ENCODE assay signal across 13 mouse cellular contexts in genomic region chr3:27110860-27111259, GRCm38 (mm10). TPM values are rescaled to one million over a fixed set of nuclear protein-coding genes. Genes with fewer than 3 reads are reported as not detected.
DNase-seq lines count a peak whose midpoint lies in the region; ATAC-seq and TF ChIP-seq lines count a peak whose summit lies in the region.
"Had no signal": no experiment of that assay in that cellular context is flagged by ENCODE, and none has a peak within 500 bp of the region (broad histone marks: within the 10 kb centered on the region; RNA-seq: fewer than 3 reads in every experiment).

No protein-coding gene starts in this region.

- peak; percentile 13 for DNase-seq in CD4-positive, CD25-positive, alpha-beta regulatory T cell, adult 2 months (ENCODE audit: low read depth, low spot score)
- DNase-seq in hindbrain, postnatal 0 days (ENCODE audit: low spot score): peak; percentile 77
- peak; percentile 56 for DNase-seq in lung, postnatal 0 days (ENCODE audit: low spot score)
- no peak for DNase-seq in lung, postnatal 14 days
- DNase-seq in splenic B cell, adult 2 months (ENCODE audit: low read depth, low spot score): peak; percentile 17
- DNase-seq in testis, postnatal 10 days (ENCODE audit: low spot score): no peak
- DNase-seq: adrenal gland, adult 8-10 months; thymus, postnatal 14 days had no signal

- no peak overlapping the region for H3K27ac ChIP-seq in hindbrain, postnatal 0 days
- H3K27ac ChIP-seq in hindbrain, embryonic 12.5 days: no peak overlapping the region
- H3K27ac ChIP-seq in lung, postnatal 0 days (ENCODE audit: low read length): no peak overlapping the region
- H3K27ac ChIP-seq: embryonic facial prominence, embryonic 12.5 days; kidney, embryonic 15.5 days; liver, embryonic 12.5 days had no signal

- H3K9ac ChIP-seq in hindbrain, postnatal 0 days (replicated peaks; ENCODE audit: low read length): no peak overlapping the region
- no peak overlapping the region for H3K9ac ChIP-seq in hindbrain, embryonic 12.5 days
- no peak overlapping the region for H3K9ac ChIP-seq in lung, postnatal 0 days (replicated peaks; ENCODE audit: low read depth)
- H3K9ac ChIP-seq: embryonic facial prominence, embryonic 12.5 days; kidney, embryonic 15.5 days; liver, embryonic 12.5 days had no signal

- TF ChIP-seq CTCF in hindbrain, postnatal 0 days (IDR thresholded peaks at IDR 0.05; ENCODE audit: low read depth): peak; percentile 51
- TF ChIP-seq CTCF in lung, postnatal 0 days (IDR thresholded peaks at IDR 0.05): peak; percentile 50

- H3K4me1 ChIP-seq in hindbrain, postnatal 0 days (ENCODE audit: insufficient read depth, low read length): no peaks in the 10 kb centered on the region
- H3K4me1 ChIP-seq in hindbrain, embryonic 12.5 days: no peaks in the 10 kb centered on the region
- H3K4me1 ChIP-seq in lung, postnatal 0 days (ENCODE audit: insufficient read depth, low read depth, low read length): no peaks in the 10 kb centered on the region
- H3K4me1 ChIP-seq: embryonic facial prominence, embryonic 12.5 days; kidney, embryonic 15.5 days; liver, embryonic 12.5 days had no signal

- ATAC-seq in CD4-positive, CD25-positive, alpha-beta regulatory T cell, adult 4 months: no peak
- ATAC-seq in hindbrain, postnatal 0 days: no peak
- no peak for ATAC-seq in hindbrain, embryonic 12.5 days (ENCODE audit: low FRiP score)
- no peak for ATAC-seq in lung, postnatal 0 days
- ATAC-seq: liver, embryonic 12.5 days had no signal

- H3K36me3 ChIP-seq in hindbrain, postnatal 0 days (ENCODE audit: insufficient read depth, low read length): no peaks in the 10 kb centered on the region
- peaks cover 34% of the 10 kb centered on the region for H3K36me3 ChIP-seq in hindbrain, embryonic 12.5 days
- peaks cover 4% of the 10 kb centered on the region; the same call in 1 of the 2 replicates for H3K36me3 ChIP-seq in lung, postnatal 0 days (ENCODE audit: insufficient read depth, low read length)
- H3K36me3 ChIP-seq in splenic B cell, adult 2 months (ENCODE audit: control insufficient read depth, insufficient read depth, low read length, poor library complexity, severe bottlenecking): no peaks in the 10 kb centered on the region

- H3K4me2 ChIP-seq in hindbrain, postnatal 0 days (ENCODE audit: low read depth, low read length): no peak overlapping the region
- H3K4me2 ChIP-seq in hindbrain, embryonic 12.5 days (replicated peaks): no peak overlapping the region
- no peak overlapping the region for H3K4me2 ChIP-seq in lung, postnatal 0 days (replicated peaks; ENCODE audit: low read depth, low read length)
- H3K4me2 ChIP-seq: embryonic facial prominence, embryonic 12.5 days; kidney, embryonic 15.5 days; liver, embryonic 12.5 days had no signal

- H3K9me3 ChIP-seq in hindbrain, postnatal 0 days (ENCODE audit: low read length): no peaks in the 10 kb centered on the region
- no peaks in the 10 kb centered on the region for H3K9me3 ChIP-seq in hindbrain, embryonic 12.5 days (replicated peaks)
- no peaks in the 10 kb centered on the region for H3K9me3 ChIP-seq in lung, postnatal 0 days (ENCODE audit: low read length)
- H3K9me3 ChIP-seq: embryonic facial prominence, embryonic 12.5 days; kidney, embryonic 15.5 days; liver, embryonic 12.5 days had no signal

- H3K27me3 ChIP-seq in hindbrain, postnatal 0 days (ENCODE audit: insufficient read depth, low read length): no peaks in the 10 kb centered on the region
- H3K27me3 ChIP-seq in hindbrain, embryonic 12.5 days: no peaks in the 10 kb centered on the region
- H3K27me3 ChIP-seq in lung, postnatal 0 days (replicated peaks; ENCODE audit: insufficient read depth, low read length): no peaks in the 10 kb centered on the region
- no peaks in the 10 kb centered on the region for H3K27me3 ChIP-seq in splenic B cell, adult 2 months (ENCODE audit: control insufficient read depth, insufficient read depth, low read length, poor library complexity, severe bottlenecking)
- H3K27me3 ChIP-seq: embryonic facial prominence, embryonic 12.5 days; kidney, embryonic 15.5 days; liver, embryonic 12.5 days had no signal

- TF ChIP-seq EP300 in lung, postnatal 0 days (IDR thresholded peaks at IDR 0.05): no peak

- H3K4me3 ChIP-seq in hindbrain, postnatal 0 days (ENCODE audit: low read length): no peak overlapping the region
- H3K4me3 ChIP-seq in hindbrain, embryonic 12.5 days: no peak overlapping the region
- H3K4me3 ChIP-seq in lung, postnatal 0 days (ENCODE audit: low read depth, low read length): no peak overlapping the region
- H3K4me3 ChIP-seq: embryonic facial prominence, embryonic 12.5 days; kidney, embryonic 15.5 days; liver, embryonic 12.5 days had no signal

RNA-seq across cellular contexts. Expression of gene Ect2, which starts 42.8 kb away (rescaled TPM):
- 1 to 10 TPM; 4.6 to 7.3 TPM for polyA plus RNA-seq in CD4-positive, CD25-positive, alpha-beta regulatory T cell, adult 4 months (2017; shearing (Covaris generic))
- total RNA-seq in hindbrain, postnatal 0 days (2014; rRNA removed): 10.0 and 10.6 TPM in 2 replicates
- polyA plus RNA-seq in hindbrain, postnatal 0 days (2015; fragmentation: Nextera tagmentation; extraction: Ambion mirVana): 6.3 and 7.8 TPM in 2 replicates
- 46.8 and 48.1 TPM in 2 replicates for polyA plus RNA-seq in hindbrain, embryonic 12.5 days (2016; fragmentation: Nextera tagmentation; extraction: Ambion mirVana)
- polyA plus RNA-seq in lung, postnatal 0 days (2015; fragmentation: Nextera tagmentation; extraction: Ambion mirVana): 4.6 and 6.7 TPM in 2 replicates

Comparison
In these comparisons a context has a peak if more than half of its experiments do, and no peak if none do; other contexts are left out.
1. DNase-seq: peak in CD4-positive, CD25-positive, alpha-beta regulatory T cell, adult 2 months (single experiment), hindbrain, postnatal 0 days (single experiment), lung, postnatal 0 days (single experiment) and splenic B cell, adult 2 months (single experiment); none in lung, postnatal 14 days (single experiment) and testis, postnatal 10 days (single experiment).